Mouse (Mus musculus) intestine, postnatal 0 days (tissue): Measurements from ENCODE around the gene Rpl10a. TPM values are rescaled to one million over a fixed set of nuclear protein-coding genes. Genes with fewer than 3 reads are reported as not detected.

Experiments
- ATAC-seq: fragments of 200-750 bp; cut with Nextera tagmentation; 2 replicates; pipeline ENCODE4 v1.8.0; 2017; ENCODE audit warnings: mild to moderate bottlenecking, moderate TSS enrichment, moderate library complexity
- H3K27ac ChIP-seq: fragments of 300-500 bp; sonication (generic); 2 replicates; pipeline ENCODE4 v1.5.1; 2014; ENCODE audit warnings: mild to moderate bottlenecking, low read depth, low read length, moderate library complexity
- H3K27me3 ChIP-seq: fragments of 300-500 bp; sonication (generic); replicated peaks from 2 replicates; pipeline ENCODE4 v1.6.1; 2014; ENCODE audit warnings: low read length, mixed read lengths; ENCODE audit not compliant: control insufficient read depth, insufficient read depth
- H3K36me3 ChIP-seq: fragments of 300-500 bp; sonication (generic); 2 replicates; pipeline ENCODE4 v1.6.1; 2014; ENCODE audit warnings: mild to moderate bottlenecking, moderate library complexity; ENCODE audit not compliant: control insufficient read depth, insufficient read depth
- H3K4me1 ChIP-seq: fragments of 300-500 bp; sonication (generic); replicated peaks from 2 replicates; pipeline ENCODE4 v1.6.1; 2014; ENCODE audit warnings: antibody characterized with exemption, low read length, mixed read lengths; ENCODE audit not compliant: control insufficient read depth, insufficient read depth
- H3K4me2 ChIP-seq: fragments of 300-500 bp; sonication (generic); replicated peaks from 2 replicates; pipeline ENCODE4 v1.6.1; 2014; ENCODE audit warnings: low read depth, mild to moderate bottlenecking, moderate library complexity
- H3K4me3 ChIP-seq: fragments of 300-500 bp; sonication (generic); 2 replicates; pipeline ENCODE4 v1.5.1; 2014; ENCODE audit warnings: low read depth, low read length
- H3K9ac ChIP-seq: fragments of 300-500 bp; sonication (generic); 2 replicates; pipeline ENCODE4 v1.6.1; 2014; ENCODE audit warnings: mild to moderate bottlenecking, low read depth, low read length
- H3K9me3 ChIP-seq: fragments of 300-500 bp; sonication (generic); 2 replicates; pipeline ENCODE4 v1.6.1; 2016; ENCODE audit warnings: mixed run types; ENCODE audit not compliant: control insufficient read depth
- CTCF ChIP-seq: sonication (generic); IDR thresholded peaks from 2 replicates; pipeline ENCODE4 v1.5.1; 2016; ENCODE audit warnings: low read depth, mild to moderate bottlenecking, control low read depth, antibody characterized with exemption, moderate library complexity
- WGBS: fragments of 180-500 bp; shearing (Covaris S2); extraction: QIAGEN DNeasy Blood & Tissue Kit; methylation state at CpG from one replicate; pipeline ENCODE4 v1.1.7; 2014; 5-methylcytosine and 5-hydroxymethylcytosine counted together
- polyA plus RNA-seq: library from polyadenylated mRNA; unstranded; fragments of >200 nt; fragmentation: Nextera tagmentation; extraction: Ambion mirVana; gene quantifications from 2 replicates; pipeline ENCODE4 v1.2.1, GENCODE M21; 2015

Gene Rpl10a
- polyA plus RNA-seq, 1 experiment from 2014 or later, result 383 TPM

GRCm38 (mm10) chr17:28283199-28283598, 45.1 kb upstream of the Rpl10a start:
- 69% methylated on average over 10 of the region's 10 CpGs for WGBS
- no peaks in the 10 kb centered on the region for H3K9me3 ChIP-seq
- H3K4me3 ChIP-seq, result no peak overlapping the region
- no peaks in the 10 kb centered on the region for H3K27me3 ChIP-seq
- ATAC-seq, result no peak
- no peak overlapping the region for H3K9ac ChIP-seq
- no peak for TF ChIP-seq CTCF
- peak overlapping the region; percentile 37; the same call in 1 of the 2 replicates for H3K4me2 ChIP-seq
- no peaks in the 10 kb centered on the region; the same call in 1 of the 2 replicates for H3K36me3 ChIP-seq
- no peak overlapping the region for H3K27ac ChIP-seq
- 0 out of 2 replicates have a peak, but pooled peaks cover 6% of the 10 kb centered on the region for H3K4me1 ChIP-seq

- H3K4me3 ChIP-seq, result no peak overlapping the region
- no peak for ATAC-seq
- H3K4me2 ChIP-seq, result no peak overlapping the region
- H3K27me3 ChIP-seq, result no peaks in the 10 kb centered on the region
- peaks cover 6% of the 10 kb centered on the region; the same call in 1 of the 2 replicates for H3K36me3 ChIP-seq
- TF ChIP-seq CTCF, result no peak
- H3K4me1 ChIP-seq, result 0 out of 2 replicates have a peak, but pooled peaks cover 6% of the 10 kb centered on the region
- H3K9me3 ChIP-seq, result no peaks in the 10 kb centered on the region
- H3K27ac ChIP-seq, result no peak overlapping the region
- 87% methylated on average over 10 of the region's 10 CpGs for WGBS
- no peak overlapping the region for H3K9ac ChIP-seq
These were observed 42.1 kb upstream of the Rpl10a start for GRCm38 (mm10) chr17:28286133-28286532.

- TF ChIP-seq CTCF, result peak; percentile 40; the same call in 1 of the 2 replicates
- 59% methylated on average over 5 of the region's 5 CpGs for WGBS
- Histone ChIP-seq H3K27ac (no peak overlapping the region), H3K4me3 (no peak overlapping the region), H3K4me1 (0 out of 2 replicates have a peak, but pooled peaks cover 6% of the 10 kb centered on the region), H3K4me2 (no peak overlapping the region), H3K27me3 (no peaks in the 10 kb centered on the region), H3K9ac (no peak overlapping the region), H3K36me3 (peaks cover 6% of the 10 kb centered on the region; the same call in 1 of the 2 replicates), H3K9me3 (no peaks in the 10 kb centered on the region)
- ATAC-seq, result no peak
These were observed 41.3 kb upstream of the Rpl10a start for GRCm38 (mm10) chr17:28286964-28287363.

- Histone ChIP-seq H3K9ac (no peak overlapping the region), H3K4me2 (no peak overlapping the region; the same call in 1 of the 2 replicates), H3K4me3 (no peak overlapping the region), H3K4me1 (0 out of 2 replicates have a peak, but pooled peaks cover 6% of the 10 kb centered on the region), H3K27me3 (no peaks in the 10 kb centered on the region), H3K36me3 (peaks cover 6% of the 10 kb centered on the region; the same call in 1 of the 2 replicates), H3K27ac (peak overlapping the region; percentile 57; the same call in 1 of the 2 replicates), H3K9me3 (no peaks in the 10 kb centered on the region)
- ATAC-seq, result peak; percentile 93
- TF ChIP-seq CTCF, result no peak
- WGBS, result 27% methylated on average over 8 of the region's 8 CpGs
These were observed 40.7 kb upstream of the Rpl10a start for GRCm38 (mm10) chr17:28287578-28287977.

- H3K9ac ChIP-seq, result no peak overlapping the region
- ATAC-seq, result peak; percentile 71
- no peaks in the 10 kb centered on the region for H3K9me3 ChIP-seq
- peaks cover 6% of the 10 kb centered on the region; the same call in 1 of the 2 replicates for H3K36me3 ChIP-seq
- WGBS, result 39% methylated on average over 5 of the region's 5 CpGs
- H3K4me1 ChIP-seq, result 0 out of 2 replicates have a peak, but pooled peaks cover 6% of the 10 kb centered on the region
- H3K4me3 ChIP-seq, result no peak overlapping the region
- TF ChIP-seq CTCF, result peak; percentile 72
- H3K27me3 ChIP-seq, result no peaks in the 10 kb centered on the region
- peak overlapping the region; percentile 57; the same call in 1 of the 2 replicates for H3K27ac ChIP-seq
- no peak overlapping the region; the same call in 1 of the 2 replicates for H3K4me2 ChIP-seq
These were observed 40.3 kb upstream of the Rpl10a start for GRCm38 (mm10) chr17:28287980-28288379.

DNA sequence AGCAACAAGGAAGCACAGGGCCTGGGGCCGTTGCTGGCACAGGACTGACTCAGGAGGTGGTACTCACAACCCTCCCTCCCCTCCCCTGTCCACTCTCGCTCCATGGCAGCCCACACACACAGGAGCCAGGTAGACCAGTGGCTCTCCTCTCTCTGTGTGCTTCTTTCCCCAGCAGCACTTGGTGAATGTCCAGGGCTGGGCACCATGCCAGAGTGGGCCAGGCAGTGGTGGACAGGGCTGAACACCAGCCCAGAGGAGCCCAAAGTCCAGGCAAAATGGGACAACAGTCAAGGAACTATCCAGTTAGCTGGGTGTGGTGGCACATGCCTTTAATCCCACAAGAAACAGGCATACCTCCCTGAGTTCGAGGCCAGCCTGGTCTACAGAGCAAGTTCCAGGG, 38.0 kb upstream of the Rpl10a start:
- no peak overlapping the region for H3K4me3 ChIP-seq
- H3K4me2 ChIP-seq, result no peak overlapping the region
- no peak for TF ChIP-seq CTCF
- H3K27me3 ChIP-seq, result no peaks in the 10 kb centered on the region
- 66% methylated on average over 3 of the region's 3 CpGs for WGBS
- no peaks in the 10 kb centered on the region for H3K9me3 ChIP-seq
- no peak for ATAC-seq
- H3K27ac ChIP-seq, result no peak overlapping the region
- no peak overlapping the region for H3K9ac ChIP-seq
- peaks cover 14% of the 10 kb centered on the region; the same call in 1 of the 2 replicates for H3K36me3 ChIP-seq
- H3K4me1 ChIP-seq, result 0 out of 2 replicates have a peak, but pooled peaks cover 4% of the 10 kb centered on the region
